Mouse (Mus musculus) midbrain, embryonic 16.5 days (tissue): ENCODE results near the gene Wars2. TPM values are rescaled to one million over a fixed set of nuclear protein-coding genes. Genes with fewer than 3 reads are reported as not detected.

ENCODE experiments used
- ATAC-seq: fragments of 200-750 bp; cut with Nextera tagmentation; 2 replicates; pipeline ENCODE4 v1.8.0; 2017; ENCODE audit warnings: moderate TSS enrichment
- H3K27ac ChIP-seq: fragments of 300-500 bp; sonication (generic); 2 replicates; pipeline ENCODE4 v1.5.1; 2014; ENCODE audit warnings: mild to moderate bottlenecking, low read length, mixed read lengths
- H3K27me3 ChIP-seq: fragments of 300-500 bp; sonication (generic); 2 replicates; pipeline ENCODE4 v1.6.1; 2014; ENCODE audit warnings: low read depth, low read length, mixed read lengths; ENCODE audit not compliant: control insufficient read depth, insufficient read depth
- H3K36me3 ChIP-seq: fragments of 300-500 bp; sonication (generic); 2 replicates; pipeline ENCODE4 v1.6.1; 2014; ENCODE audit warnings: mild to moderate bottlenecking, low read length, moderate library complexity, mixed read lengths; ENCODE audit not compliant: control insufficient read depth, insufficient read depth
- H3K4me1 ChIP-seq: fragments of 300-500 bp; sonication (generic); 2 replicates; pipeline ENCODE4 v1.6.1; 2014; ENCODE audit warnings: mild to moderate bottlenecking, low read length, mixed read lengths; ENCODE audit not compliant: control insufficient read depth, insufficient read depth
- H3K4me2 ChIP-seq: fragments of 300-500 bp; sonication (generic); 2 replicates; pipeline ENCODE4 v1.6.1; 2014; ENCODE audit warnings: mild to moderate bottlenecking, low read length, mixed read lengths
- H3K4me3 ChIP-seq: fragments of 300-500 bp; sonication (generic); 2 replicates; pipeline ENCODE4 v1.5.1; 2014; ENCODE audit warnings: low read depth, mild to moderate bottlenecking, low read length, moderate library complexity, mixed read lengths
- H3K9ac ChIP-seq: fragments of 300-500 bp; sonication (generic); 2 replicates; pipeline ENCODE4 v1.6.1; 2014; ENCODE audit warnings: low read depth, low read length, mixed read lengths
- H3K9me3 ChIP-seq: fragments of 300-500 bp; sonication (generic); replicated peaks from 2 replicates; pipeline ENCODE4 v1.6.1; 2014; ENCODE audit warnings: mild to moderate bottlenecking, low read length, mixed read lengths; ENCODE audit not compliant: control insufficient read depth, poor library complexity, severe bottlenecking
- WGBS: fragments of 180-500 bp; shearing (Covaris S2); extraction: QIAGEN DNeasy Blood & Tissue Kit; methylation state at CpG from one replicate; pipeline ENCODE4 v1.1.7; 2014; 5-methylcytosine and 5-hydroxymethylcytosine counted together
- polyA plus RNA-seq: library from polyadenylated mRNA; unstranded; fragments of >200 nt; fragmentation: Nextera tagmentation; extraction: Ambion mirVana; gene quantifications from 2 replicates; pipeline ENCODE4 v1.2.1, GENCODE M21; 2015

Wars2 gene
- polyA plus RNA-seq, 1 experiment from 2014 or later, result 7.2 TPM

- Histone ChIP-seq H3K4me3 (no peak within 1 kb of the TSS), H3K27me3 (peaks cover 74% of the 10 kb centered on the region), H3K9me3 (no peaks in the 10 kb centered on the region), H3K36me3 (no peaks in the 10 kb centered on the region), H3K9ac (no peak within 1 kb of the TSS), H3K4me1 (no peaks in the 10 kb centered on the region), H3K27ac (no peak within 1 kb of the TSS), H3K4me2 (no peak within 1 kb of the TSS)
- no peak for ATAC-seq
- under 1% methylated on average over 18 of the region's 20 CpGs for WGBS
Observed at GRCm38 (mm10) chr3:99240213-99240720, 99.4 kb downstream of the Wars2 start, which contains the start of gene Tbx15. Tbx15 (plus strand) TSS chr3:99240381.

GRCm38 (mm10) chr3:99240811-99241738 lies 100.2 kb downstream of the Wars2 start:
- H3K4me1 ChIP-seq, result no peaks in the 10 kb centered on the region
- H3K36me3 ChIP-seq, result no peaks in the 10 kb centered on the region
- no peak overlapping the region for H3K4me3 ChIP-seq
- H3K9ac ChIP-seq, result no peak overlapping the region
- no peak overlapping the region for H3K4me2 ChIP-seq
- ATAC-seq, result no peak
- H3K9me3 ChIP-seq, result no peaks in the 10 kb centered on the region
- under 1% methylated on average over 50 of the region's 50 CpGs for WGBS
- no peak overlapping the region for H3K27ac ChIP-seq
- H3K27me3 ChIP-seq, result peaks cover 78% of the 10 kb centered on the region

GRCm38 (mm10) chr3:99242481-99242880 lies 101.6 kb downstream of the Wars2 start:
- Histone ChIP-seq H3K4me2 (no peak overlapping the region), H3K4me3 (no peak overlapping the region), H3K27me3 (peaks cover 81% of the 10 kb centered on the region), H3K9me3 (no peaks in the 10 kb centered on the region), H3K4me1 (no peaks in the 10 kb centered on the region), H3K27ac (no peak overlapping the region), H3K36me3 (no peaks in the 10 kb centered on the region), H3K9ac (no peak overlapping the region)
- ATAC-seq, result no peak
- WGBS, result 2% methylated on average over 8 of the region's 8 CpGs

GRCm38 (mm10) chr3:99245341-99245740 lies 104.5 kb downstream of the Wars2 start:
- Histone ChIP-seq H3K36me3 (no peaks in the 10 kb centered on the region), H3K4me2 (no peak overlapping the region), H3K27ac (no peak overlapping the region), H3K4me1 (no peaks in the 10 kb centered on the region), H3K9me3 (no peaks in the 10 kb centered on the region), H3K9ac (no peak overlapping the region), H3K4me3 (no peak overlapping the region), H3K27me3 (peaks cover 76% of the 10 kb centered on the region)
- ATAC-seq, result no peak
- 20% methylated on average over 3 of the region's 3 CpGs for WGBS

- Histone ChIP-seq H3K9ac (no peak overlapping the region), H3K36me3 (no peaks in the 10 kb centered on the region), H3K4me2 (no peak overlapping the region), H3K9me3 (no peaks in the 10 kb centered on the region), H3K4me1 (no peaks in the 10 kb centered on the region), H3K27me3 (peaks cover 88% of the 10 kb centered on the region), H3K4me3 (no peak overlapping the region), H3K27ac (no peak overlapping the region)
- WGBS, result 37% methylated on average over 3 of the region's 3 CpGs
- ATAC-seq, result no peak
Observed at GRCm38 (mm10) chr3:99246629-99247028, 105.8 kb downstream of the Wars2 start.

- Histone ChIP-seq H3K4me1 (no peaks in the 10 kb centered on the region), H3K4me3 (no peak overlapping the region), H3K27me3 (peaks cover 91% of the 10 kb centered on the region), H3K4me2 (no peak overlapping the region), H3K9me3 (no peaks in the 10 kb centered on the region), H3K9ac (no peak overlapping the region), H3K36me3 (no peaks in the 10 kb centered on the region), H3K27ac (no peak overlapping the region)
- 1% methylated on average over 4 of the region's 4 CpGs for WGBS
- no peak for ATAC-seq
Observed at GRCm38 (mm10) chr3:99247586-99247985, 106.7 kb downstream of the Wars2 start.

- Histone ChIP-seq H3K9me3 (no peaks in the 10 kb centered on the region), H3K36me3 (no peaks in the 10 kb centered on the region), H3K27me3 (peaks cover 88% of the 10 kb centered on the region), H3K4me3 (no peak overlapping the region), H3K9ac (no peak overlapping the region), H3K27ac (no peak overlapping the region), H3K4me1 (no peaks in the 10 kb centered on the region), H3K4me2 (no peak overlapping the region)
- 2% methylated on average over 28 of the region's 28 CpGs for WGBS
- no peak for ATAC-seq
Observed at GRCm38 (mm10) chr3:99247996-99248801, 107.3 kb downstream of the Wars2 start.

- peaks cover 81% of the 10 kb centered on the region for H3K27me3 ChIP-seq
- ATAC-seq, result no peak
- H3K4me2 ChIP-seq, result no peak overlapping the region
- H3K9me3 ChIP-seq, result no peaks in the 10 kb centered on the region
- WGBS, result 2% methylated on average over 25 of the region's 25 CpGs
- H3K4me3 ChIP-seq, result no peak overlapping the region
- H3K36me3 ChIP-seq, result no peaks in the 10 kb centered on the region
- H3K27ac ChIP-seq, result no peak overlapping the region
- peaks cover 6% of the 10 kb centered on the region; the same call in 1 of the 2 replicates for H3K4me1 ChIP-seq
- H3K9ac ChIP-seq, result no peak overlapping the region
Observed at GRCm38 (mm10) chr3:99248831-99249550, 108.1 kb downstream of the Wars2 start.
